Mouse (Mus musculus) hindbrain, embryonic 10.5 days (tissue): ENCODE measurements at regions not wholly inside any gene's neighbourhood (a gene's known extent, or its start where the extent isn't known, plus 50 kb on each side); places are given as distances from the start of the nearest gene placed in this dataset.

Experiments used
- DNase-seq: peaks from one replicate; pipeline ENCODE4 v3.0.0-alpha.2; 2017; ENCODE audit warnings: low spot score
- H3K27ac ChIP-seq: fragments of 300-500 bp; sonication (generic); 2 replicates; pipeline ENCODE4 v1.5.1; 2016; ENCODE audit warnings: mild to moderate bottlenecking, moderate library complexity
- H3K27me3 ChIP-seq: fragments of 300-500 bp; sonication (generic); 2 replicates; pipeline ENCODE4 v1.6.1; 2016; ENCODE audit warnings: mild to moderate bottlenecking; ENCODE audit not compliant: poor library complexity, insufficient read depth, severe bottlenecking
- H3K36me3 ChIP-seq: fragments of 300-500 bp; sonication (generic); 2 replicates; pipeline ENCODE4 v1.6.1; 2016; ENCODE audit warnings: mild to moderate bottlenecking, moderate library complexity
- H3K4me1 ChIP-seq: fragments of 300-500 bp; sonication (generic); replicated peaks from 2 replicates; pipeline ENCODE4 v1.6.1; 2016; ENCODE audit warnings: mild to moderate bottlenecking
- H3K4me3 ChIP-seq: fragments of 300-500 bp; sonication (generic); 2 replicates; pipeline ENCODE4 v1.5.1; 2016; ENCODE audit warnings: mild to moderate bottlenecking, moderate library complexity
- H3K9me3 ChIP-seq: fragments of 300-500 bp; sonication (generic); 2 replicates; pipeline ENCODE4 v1.6.1; 2016; ENCODE audit warnings: mild to moderate bottlenecking, moderate library complexity
- WGBS: fragments of 180-500 bp; shearing (Covaris S2); methylation state at CpG from one replicate; pipeline ENCODE4 v1.1.7; 2016; 5-methylcytosine and 5-hydroxymethylcytosine counted together

DNA sequence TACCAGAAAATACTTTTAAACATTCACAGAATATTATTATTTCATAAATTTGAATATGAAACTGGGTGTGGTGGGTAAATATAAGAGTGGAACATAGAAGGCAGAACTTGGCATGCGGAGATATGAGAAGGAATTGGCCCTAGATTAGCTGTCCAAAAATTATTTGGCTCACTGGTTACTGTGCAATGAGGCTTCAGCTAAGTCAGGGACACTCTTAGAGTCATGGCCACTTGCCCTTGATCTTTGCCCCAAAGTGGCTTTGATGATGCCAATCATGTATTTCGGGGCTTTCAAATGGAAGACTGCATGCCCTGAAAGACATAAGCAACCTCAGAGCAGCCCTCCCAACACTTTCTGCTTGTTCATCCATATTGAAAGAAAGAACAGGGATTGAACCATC lies 76.9 kb downstream of the Pxdc1 start:
- Histone ChIP-seq H3K27ac (no peak overlapping the region), H3K9me3 (no peaks in the 10 kb centered on the region), H3K27me3 (no peaks in the 10 kb centered on the region), H3K4me3 (no peak overlapping the region), H3K4me1 (peaks cover 18% of the 10 kb centered on the region), H3K36me3 (no peaks in the 10 kb centered on the region)
- 63% methylated on average over 2 of the region's 2 CpGs for WGBS
- DNase-seq, result peak; percentile 27

- H3K27ac ChIP-seq, result no peak overlapping the region
- no peak overlapping the region for H3K4me3 ChIP-seq
- no peaks in the 10 kb centered on the region for H3K27me3 ChIP-seq
- H3K36me3 ChIP-seq, result no peaks in the 10 kb centered on the region
- peak; percentile 10 for DNase-seq
- no peaks in the 10 kb centered on the region for H3K9me3 ChIP-seq
- 27% methylated on average over 1 of the region's 1 CpGs for WGBS
- peaks cover 18% of the 10 kb centered on the region for H3K4me1 ChIP-seq
These were observed 77.3 kb downstream of the Pxdc1 start for GRCm38 (mm10) chr13:34575997-34576314.

DNA sequence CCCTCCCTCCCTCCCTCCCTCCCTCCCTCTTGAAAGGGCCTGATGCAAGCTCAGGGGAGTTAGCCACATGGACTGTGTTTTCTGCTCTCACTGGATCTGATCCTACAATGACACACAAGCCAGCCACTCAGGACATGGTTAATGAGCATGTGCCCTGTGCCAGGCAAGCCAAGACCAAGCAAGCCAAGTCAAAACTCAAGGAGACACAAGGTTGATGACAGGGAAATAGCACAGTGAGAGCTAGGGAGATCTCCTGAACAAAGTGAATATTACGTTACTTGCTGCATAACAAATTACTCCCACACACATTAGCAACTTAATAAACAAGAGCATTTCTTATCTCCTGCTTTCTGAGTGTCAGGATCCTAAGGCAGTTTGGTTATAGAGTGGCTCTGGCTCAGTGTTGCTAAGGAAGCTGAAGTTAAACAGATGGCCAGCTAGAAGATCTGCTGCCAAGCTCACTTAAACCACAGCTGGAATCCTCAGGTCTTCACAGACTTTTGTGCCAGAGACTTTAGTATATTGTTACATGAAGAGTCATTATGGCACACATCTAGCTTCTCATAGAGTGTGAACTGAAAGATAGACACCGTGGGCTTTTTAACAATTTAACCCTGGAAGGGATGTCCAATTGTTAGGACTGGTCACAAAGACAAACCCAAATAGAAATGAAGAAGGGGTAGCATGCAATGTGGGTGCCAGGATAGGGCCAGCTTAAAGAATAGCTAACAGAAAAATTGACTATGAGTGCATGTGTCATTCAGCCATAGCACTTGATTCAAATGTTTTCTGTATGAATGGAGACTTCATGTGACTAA lies 77.9 kb downstream of the Pxdc1 start:
- no peak for DNase-seq
- 83% methylated on average over 2 of the region's 2 CpGs for WGBS
- no peak overlapping the region for H3K4me3 ChIP-seq
- no peaks in the 10 kb centered on the region for H3K9me3 ChIP-seq
- peak overlapping the region; percentile 59; the same call in 1 of the 2 replicates for H3K27ac ChIP-seq
- peaks cover 18% of the 10 kb centered on the region for H3K4me1 ChIP-seq
- H3K27me3 ChIP-seq, result no peaks in the 10 kb centered on the region
- no peaks in the 10 kb centered on the region for H3K36me3 ChIP-seq

DNA sequence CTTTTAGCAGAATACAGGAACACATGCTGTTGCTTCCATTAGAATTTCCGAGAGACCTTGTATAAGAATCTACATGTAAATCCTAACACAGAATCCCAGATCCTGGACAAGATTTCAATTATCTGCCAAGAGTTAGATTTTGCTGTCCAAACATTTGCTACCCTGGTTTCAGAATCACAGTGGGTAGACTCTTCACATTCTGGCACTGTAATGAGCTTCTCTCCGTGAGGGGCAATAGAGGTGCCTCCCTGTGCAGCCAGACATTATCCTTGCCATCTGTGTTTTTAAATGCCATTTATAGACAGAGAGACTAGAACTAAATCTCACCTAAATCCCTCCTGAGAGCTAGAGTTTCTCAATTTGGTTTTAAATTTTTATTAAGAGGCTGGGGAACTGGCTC lies 84.0 kb downstream of the Pxdc1 start:
- H3K27me3 ChIP-seq, result no peaks in the 10 kb centered on the region
- DNase-seq, result no peak
- H3K36me3 ChIP-seq, result no peaks in the 10 kb centered on the region
- H3K4me1 ChIP-seq, result no peaks in the 10 kb centered on the region
- no peak overlapping the region for H3K27ac ChIP-seq
- 78% methylated on average over 2 of the region's 2 CpGs for WGBS
- no peaks in the 10 kb centered on the region for H3K9me3 ChIP-seq
- no peak overlapping the region for H3K4me3 ChIP-seq

- 88% methylated on average over 1 of the region's 1 CpGs for WGBS
- Histone ChIP-seq H3K27ac (no peak overlapping the region), H3K4me1 (no peaks in the 10 kb centered on the region), H3K9me3 (0 out of 2 replicates have a peak, but pooled peaks cover 3% of the 10 kb centered on the region), H3K4me3 (no peak overlapping the region), H3K27me3 (no peaks in the 10 kb centered on the region), H3K36me3 (no peaks in the 10 kb centered on the region)
- DNase-seq, result no peak
These were observed 86.6 kb downstream of the Pxdc1 start for GRCm38 (mm10) chr13:34566687-34567086.

GRCm38 (mm10) chr13:34550130-34550884 lies 103.0 kb downstream of the Pxdc1 start:
- Histone ChIP-seq H3K36me3 (no peaks in the 10 kb centered on the region), H3K9me3 (no peaks in the 10 kb centered on the region), H3K4me3 (no peak overlapping the region), H3K4me1 (no peaks in the 10 kb centered on the region), H3K27ac (no peak overlapping the region), H3K27me3 (no peaks in the 10 kb centered on the region)
- WGBS, result 59% methylated on average over 5 of the region's 5 CpGs
- DNase-seq, result no peak

DNA sequence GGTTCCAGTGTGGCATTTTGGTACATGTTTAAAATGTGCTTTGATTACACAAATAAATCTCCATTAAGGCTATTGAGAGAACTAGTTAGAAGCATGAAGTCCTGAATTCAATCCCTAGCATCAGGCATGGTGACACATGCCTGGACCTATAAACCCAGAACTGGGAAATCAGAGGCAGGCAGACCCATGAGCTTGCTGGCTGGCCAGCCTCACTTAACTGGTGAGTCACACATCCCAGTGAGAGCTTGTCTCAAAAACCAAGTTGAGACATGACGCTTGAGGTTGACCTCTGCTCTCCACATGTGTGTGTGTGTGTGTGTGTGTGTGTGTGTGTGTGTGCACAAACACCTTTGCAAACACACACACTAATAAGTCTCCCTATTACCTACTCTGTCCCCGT lies 112.6 kb downstream of the Pxdc1 start:
- WGBS, result 90% methylated on average over 2 of the region's 2 CpGs
- Histone ChIP-seq H3K36me3 (no peaks in the 10 kb centered on the region), H3K4me1 (no peaks in the 10 kb centered on the region), H3K9me3 (peaks cover 5% of the 10 kb centered on the region; the same call in 1 of the 2 replicates), H3K4me3 (no peak overlapping the region), H3K27me3 (no peaks in the 10 kb centered on the region), H3K27ac (no peak overlapping the region)
- no peak for DNase-seq

DNA sequence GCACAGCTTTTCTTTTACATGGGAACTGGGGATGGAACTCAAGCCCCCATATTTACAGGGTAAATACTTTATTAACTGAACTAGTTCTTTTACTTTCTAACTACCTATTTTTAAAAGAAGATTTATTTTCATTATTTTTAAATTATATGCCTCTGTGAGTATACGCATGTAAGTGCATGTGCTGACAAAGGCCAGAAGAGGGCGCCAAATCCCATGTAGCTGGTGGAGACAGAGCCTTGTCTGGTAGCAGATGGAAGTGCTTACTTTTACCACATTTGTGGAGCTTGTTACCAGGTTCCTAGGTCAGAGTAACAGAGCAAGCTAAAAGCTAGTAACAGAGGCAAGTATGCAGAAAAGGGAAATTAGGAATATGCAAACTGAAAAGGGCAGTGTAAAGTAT lies 119.4 kb downstream of the Pxdc1 start:
- H3K4me3 ChIP-seq, result no peak overlapping the region
- H3K27ac ChIP-seq, result no peak overlapping the region
- 72% methylated on average over 2 of the region's 2 CpGs for WGBS
- H3K4me1 ChIP-seq, result no peaks in the 10 kb centered on the region
- DNase-seq, result no peak
- no peaks in the 10 kb centered on the region for H3K36me3 ChIP-seq
- H3K27me3 ChIP-seq, result no peaks in the 10 kb centered on the region
- no peaks in the 10 kb centered on the region for H3K9me3 ChIP-seq

DNA sequence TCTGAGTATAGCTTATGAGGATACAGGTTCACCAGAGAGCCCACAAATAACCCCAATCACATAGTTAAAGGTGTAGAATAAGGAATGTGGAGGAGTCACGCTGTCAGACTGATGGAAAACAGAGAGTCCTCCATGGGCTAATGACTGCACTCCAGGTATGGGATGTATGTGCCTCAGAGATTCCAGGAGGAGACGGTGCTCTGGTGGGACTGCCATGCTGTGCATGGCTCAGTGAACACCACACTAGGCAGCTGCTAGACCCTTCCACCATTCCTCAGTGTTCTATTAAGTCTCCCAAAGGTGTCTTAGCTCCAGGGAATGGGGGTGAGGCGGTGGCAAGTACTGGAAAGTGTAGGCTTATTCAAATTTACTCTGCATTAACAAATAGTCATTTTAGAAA lies 142.0 kb downstream of the Pxdc1 start:
- 85% methylated on average over 3 of the region's 3 CpGs for WGBS
- H3K4me3 ChIP-seq, result no peak overlapping the region
- no peaks in the 10 kb centered on the region for H3K9me3 ChIP-seq
- no peaks in the 10 kb centered on the region for H3K4me1 ChIP-seq
- no peaks in the 10 kb centered on the region for H3K27me3 ChIP-seq
- no peaks in the 10 kb centered on the region for H3K36me3 ChIP-seq
- no peak overlapping the region for H3K27ac ChIP-seq
- no peak for DNase-seq

DNA sequence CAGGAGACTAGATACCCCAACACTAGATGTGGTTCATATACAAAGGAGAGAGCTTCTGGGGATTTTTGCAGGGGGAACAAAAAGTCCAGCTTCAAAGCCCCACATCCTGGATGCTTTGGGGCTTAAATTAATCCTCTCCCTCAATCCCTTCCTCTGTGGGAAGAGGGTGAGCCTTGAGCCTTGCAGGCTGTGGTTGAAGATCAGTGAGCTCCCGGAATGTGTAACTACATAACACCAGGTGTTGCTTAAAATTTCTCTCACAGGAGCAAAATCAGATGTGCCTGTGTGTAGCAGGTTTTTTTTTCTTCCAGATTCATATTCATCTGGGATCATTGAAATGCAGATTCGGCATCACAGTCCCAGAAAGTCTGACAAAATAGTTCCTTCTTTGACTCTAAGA lies 146.1 kb downstream of the Pxdc1 start:
- H3K4me1 ChIP-seq, result no peaks in the 10 kb centered on the region
- DNase-seq, result no peak
- no peaks in the 10 kb centered on the region for H3K27me3 ChIP-seq
- WGBS, result 78% methylated on average over 2 of the region's 2 CpGs
- H3K27ac ChIP-seq, result no peak overlapping the region
- H3K4me3 ChIP-seq, result no peak overlapping the region
- H3K36me3 ChIP-seq, result no peaks in the 10 kb centered on the region
- no peaks in the 10 kb centered on the region for H3K9me3 ChIP-seq

GRCm38 (mm10) chr13:34505861-34506260 lies 147.4 kb downstream of the Pxdc1 start:
- Histone ChIP-seq H3K36me3 (no peaks in the 10 kb centered on the region), H3K27me3 (no peaks in the 10 kb centered on the region), H3K9me3 (no peaks in the 10 kb centered on the region), H3K27ac (no peak overlapping the region), H3K4me1 (no peaks in the 10 kb centered on the region), H3K4me3 (no peak overlapping the region)
- 82% methylated on average over 2 of the region's 2 CpGs for WGBS
- no peak for DNase-seq

GRCm38 (mm10) chr13:34504879-34505278 lies 148.4 kb downstream of the Pxdc1 start:
- H3K4me1 ChIP-seq, result no peaks in the 10 kb centered on the region
- no peaks in the 10 kb centered on the region for H3K9me3 ChIP-seq
- whole genome bisulfite sequencing, result 81% methylated on average over 3 of the region's 3 CpGs
- DNase-seq, result no peak
- no peaks in the 10 kb centered on the region for H3K36me3 ChIP-seq
- no peaks in the 10 kb centered on the region for H3K27me3 ChIP-seq
- H3K27ac ChIP-seq, result no peak overlapping the region
- no peak overlapping the region for H3K4me3 ChIP-seq

GRCm38 (mm10) chr13:34498910-34499309 lies 153.9 kb upstream of the Slc22a23 start:
- H3K4me3 ChIP-seq, result no peak overlapping the region
- no peak for DNase-seq
- WGBS, result over 99% methylated on average over 2 of the region's 2 CpGs
- no peaks in the 10 kb centered on the region for H3K4me1 ChIP-seq
- no peak overlapping the region for H3K27ac ChIP-seq
- no peaks in the 10 kb centered on the region for H3K36me3 ChIP-seq
- no peaks in the 10 kb centered on the region for H3K27me3 ChIP-seq
- H3K9me3 ChIP-seq, result no peaks in the 10 kb centered on the region
